Mouse (Mus musculus) lung, embryonic 16.5 days (tissue): Measurements from ENCODE around the gene Olfr96. TPM values are rescaled to one million over a fixed set of nuclear protein-coding genes. Genes with fewer than 3 reads are reported as not detected.
"Not testable (repeated sequence)": the region's sequence is repeated elsewhere in the genome, so short reads cannot be mapped to it uniquely, and the experiment has no call there.

Experiments
- ATAC-seq: fragments of 200-750 bp; cut with Nextera tagmentation; 2 replicates; pipeline ENCODE4 v1.8.0; 2017; ENCODE audit warnings: low read depth, mild to moderate bottlenecking, moderate library complexity
- H3K27ac ChIP-seq: fragments of 300-500 bp; sonication (generic); 2 replicates; pipeline ENCODE4 v1.5.1; 2014; ENCODE audit warnings: mild to moderate bottlenecking, control low read depth, low read length
- H3K27me3 ChIP-seq: fragments of 300-500 bp; sonication (generic); 2 replicates; pipeline ENCODE4 v1.6.1; 2014; ENCODE audit warnings: low read depth, low read length, mixed read lengths; ENCODE audit not compliant: control insufficient read depth, insufficient read depth
- H3K36me3 ChIP-seq: fragments of 300-500 bp; sonication (generic); 2 replicates; pipeline ENCODE4 v1.6.1; 2014; ENCODE audit warnings: low read length; ENCODE audit not compliant: control insufficient read depth, insufficient read depth
- H3K4me1 ChIP-seq: fragments of 300-500 bp; sonication (generic); replicated peaks from 2 replicates; pipeline ENCODE4 v1.6.1; 2014; ENCODE audit warnings: low read length, mixed read lengths; ENCODE audit not compliant: control insufficient read depth, insufficient read depth
- H3K4me2 ChIP-seq: fragments of 300-500 bp; sonication (generic); 2 replicates; pipeline ENCODE4 v1.6.1; 2014; ENCODE audit warnings: low read depth, low read length, control low read depth
- H3K4me3 ChIP-seq: fragments of 300-500 bp; sonication (generic); 2 replicates; pipeline ENCODE4 v1.5.1; 2014; ENCODE audit warnings: mild to moderate bottlenecking, low read length, control low read depth
- H3K9ac ChIP-seq: fragments of 300-500 bp; sonication (generic); 2 replicates; pipeline ENCODE4 v1.6.1; 2014; ENCODE audit warnings: low read length, control low read depth
- H3K9me3 ChIP-seq: fragments of 300-500 bp; sonication (generic); 2 replicates; pipeline ENCODE4 v1.6.1; 2016; ENCODE audit warnings: low read length; ENCODE audit not compliant: control insufficient read depth
- WGBS: fragments of 180-500 bp; shearing (Covaris S2); extraction: QIAGEN DNeasy Blood & Tissue Kit; methylation state at CpG from one replicate; pipeline ENCODE4 v1.1.7; 2014; 5-methylcytosine and 5-hydroxymethylcytosine counted together
- polyA plus RNA-seq: library from polyadenylated mRNA; unstranded; fragments of >200 nt; fragmentation: Nextera tagmentation; extraction: Ambion mirVana; gene quantifications from 2 replicates; pipeline ENCODE4 v1.2.1, GENCODE M21; 2015

Gene Olfr96
- polyA plus RNA-seq, 1 experiment from 2014 or later, result not detected

DNA sequence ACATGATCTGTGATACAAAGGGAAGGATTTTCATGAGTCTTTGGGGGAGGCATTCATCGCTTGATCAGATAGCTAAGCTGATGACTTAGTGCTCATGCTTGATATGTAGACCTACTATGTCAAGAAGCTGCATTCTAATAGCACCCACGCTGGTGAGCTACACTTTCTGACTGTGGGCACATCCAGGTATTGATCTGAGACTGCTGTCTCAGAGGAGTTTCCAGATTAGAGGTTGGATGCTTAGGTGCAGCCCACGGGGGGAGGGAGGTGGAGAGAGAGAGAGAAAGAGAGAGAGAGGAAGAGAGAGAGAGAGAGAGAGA lies 16.1 kb upstream of the Olfr96 start:
- no peaks in the 10 kb centered on the region for H3K4me1 ChIP-seq
- H3K36me3 ChIP-seq, result no peaks in the 10 kb centered on the region
- no peak overlapping the region for H3K4me2 ChIP-seq
- H3K4me3 ChIP-seq, result no peak overlapping the region
- H3K9me3 ChIP-seq, result no peaks in the 10 kb centered on the region
- no peak overlapping the region for H3K9ac ChIP-seq
- ATAC-seq, result no peak; the same call in 1 of the 2 replicates
- no peak overlapping the region for H3K27ac ChIP-seq
- 22% methylated on average over 3 of the region's 3 CpGs for WGBS
- H3K27me3 ChIP-seq, result no peaks in the 10 kb centered on the region

DNA sequence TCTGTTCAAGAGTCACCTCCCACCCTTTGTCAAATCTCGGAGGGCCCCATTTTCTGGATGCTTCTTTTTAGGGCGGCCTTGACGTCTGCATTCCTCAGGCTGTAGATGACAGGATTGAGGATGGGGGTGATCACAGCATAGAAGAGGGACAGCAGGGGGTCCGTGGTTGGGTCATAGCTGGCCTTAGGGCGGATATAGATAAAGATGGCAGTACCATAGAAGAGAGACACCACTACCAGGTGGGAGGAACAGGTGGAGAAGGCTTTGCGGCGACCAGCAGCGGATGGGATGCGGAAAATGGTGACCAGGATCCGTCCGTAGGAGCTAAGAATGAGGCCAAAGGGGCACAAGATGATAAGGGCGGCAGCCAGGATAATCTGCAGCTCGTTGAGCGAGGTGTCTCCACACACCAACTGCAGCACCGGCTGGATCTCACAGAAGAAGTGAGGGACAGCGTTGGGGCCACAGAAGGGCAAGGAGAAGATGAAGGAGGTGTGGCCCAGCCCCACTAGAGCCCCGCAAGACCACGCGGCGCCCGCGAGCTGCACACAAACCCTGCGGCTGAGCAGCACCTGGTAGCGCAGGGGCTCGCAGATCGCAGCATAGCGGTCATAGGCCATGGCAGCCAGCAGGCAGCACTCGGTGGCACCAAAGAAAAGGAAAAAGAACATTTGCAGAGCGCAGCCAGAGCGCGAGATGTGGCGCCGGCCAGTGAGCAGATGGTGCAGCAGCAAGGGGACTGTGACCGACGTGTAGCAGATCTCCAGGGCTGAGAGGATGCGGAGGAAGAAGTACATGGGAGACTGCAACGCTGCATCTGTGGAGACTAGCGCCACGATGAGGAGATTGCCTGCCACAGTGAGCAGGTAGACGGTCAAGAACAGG lies 8.8 kb upstream of the Olfr96 start:
- no peak overlapping the region for H3K4me3 ChIP-seq
- no peak overlapping the region for H3K4me2 ChIP-seq
- H3K9me3 ChIP-seq, result no peaks in the 10 kb centered on the region
- peaks cover 14% of the 10 kb centered on the region for H3K27me3 ChIP-seq
- ATAC-seq, result no peak
- no peak overlapping the region for H3K9ac ChIP-seq
- H3K27ac ChIP-seq, result no peak overlapping the region
- no peaks in the 10 kb centered on the region for H3K36me3 ChIP-seq
- 10% methylated on average over 40 of the region's 40 CpGs for WGBS
- H3K4me1 ChIP-seq, result no peaks in the 10 kb centered on the region

GRCm38 (mm10) chr17:37213018-37213417 lies 6.9 kb upstream of the Olfr96 start, which contains the start of gene Olfr95:
Gene Olfr95 (minus strand): TSS chr17:37213118.
- no peak for ATAC-seq
- 57% methylated on average over 3 of the region's 3 CpGs for WGBS
- no peak within 1 kb of the TSS for H3K4me3 ChIP-seq
- H3K36me3 ChIP-seq, result no peaks in the 10 kb centered on the region
- no peak within 1 kb of the TSS for H3K9ac ChIP-seq
- no peak within 1 kb of the TSS for H3K27ac ChIP-seq
- H3K9me3 ChIP-seq, result no peaks in the 10 kb centered on the region
- no peak within 1 kb of the TSS for H3K4me2 ChIP-seq
- H3K27me3 ChIP-seq, result peaks cover 14% of the 10 kb centered on the region
- no peaks in the 10 kb centered on the region for H3K4me1 ChIP-seq

DNA sequence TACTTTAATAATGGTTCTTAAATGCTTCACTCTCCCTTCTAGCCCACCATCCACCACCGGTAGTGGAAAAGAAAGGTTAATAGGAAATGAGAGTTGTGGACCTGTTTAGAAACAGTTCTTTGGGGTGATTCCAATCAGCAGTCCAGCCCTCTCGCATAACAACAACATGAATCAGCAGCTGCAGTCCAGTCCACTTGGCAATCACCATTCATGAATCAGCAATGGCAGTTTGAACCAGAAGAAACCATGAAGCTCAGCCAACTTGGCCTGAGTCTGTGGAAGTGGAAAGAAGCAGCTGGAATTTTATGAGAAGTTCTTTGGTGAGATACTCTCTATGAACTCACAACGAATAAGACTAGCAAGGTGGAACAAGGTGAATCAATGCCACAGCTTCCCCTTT lies 1.5 kb upstream of the Olfr96 start:
- H3K9ac ChIP-seq, result no peak overlapping the region
- H3K36me3 ChIP-seq, result no peaks in the 10 kb centered on the region
- no peak overlapping the region for H3K27ac ChIP-seq
- 72% methylated on average over 3 of the region's 3 CpGs for WGBS
- no peaks in the 10 kb centered on the region for H3K9me3 ChIP-seq
- no peaks in the 10 kb centered on the region for H3K4me1 ChIP-seq
- no peak for ATAC-seq
- no peak overlapping the region for H3K4me2 ChIP-seq
- H3K4me3 ChIP-seq, result no peak overlapping the region
- no peaks in the 10 kb centered on the region for H3K27me3 ChIP-seq

DNA sequence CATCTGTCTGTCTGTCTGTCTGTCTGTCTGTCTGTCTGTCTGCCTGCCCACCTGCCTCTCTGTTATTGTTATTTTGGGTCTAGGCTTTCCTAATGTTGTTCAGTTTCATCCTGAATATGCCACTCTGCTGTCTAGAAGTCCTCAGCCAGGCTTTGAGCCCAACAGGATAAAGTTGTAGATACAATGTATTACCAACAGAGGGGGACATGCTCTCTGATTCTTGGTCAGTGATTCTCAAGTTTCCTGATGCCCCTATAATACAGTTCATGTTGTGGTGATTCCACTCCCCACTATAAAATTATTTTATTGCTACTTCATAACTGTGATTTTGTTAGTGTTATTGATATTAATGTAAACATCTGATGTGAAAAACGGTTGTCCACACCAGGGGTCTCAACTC lies 1.9 kb downstream of the Olfr96 start:
- no peak overlapping the region for H3K4me2 ChIP-seq
- no peaks in the 10 kb centered on the region for H3K4me1 ChIP-seq
- H3K9ac ChIP-seq, result no peak overlapping the region
- 16% methylated on average over 1 of the region's 1 CpGs for WGBS
- H3K27ac ChIP-seq, result no peak overlapping the region
- no peak overlapping the region for H3K4me3 ChIP-seq
- no peak for ATAC-seq
- H3K9me3 ChIP-seq, result no peaks in the 10 kb centered on the region
- no peaks in the 10 kb centered on the region for H3K27me3 ChIP-seq
- H3K36me3 ChIP-seq, result no peaks in the 10 kb centered on the region

- ATAC-seq, H3K4me3 ChIP-seq, H3K9ac ChIP-seq, H3K27ac ChIP-seq, H3K4me2 ChIP-seq, H3K4me1 ChIP-seq, H3K36me3 ChIP-seq, H3K9me3 ChIP-seq, H3K27me3 ChIP-seq: not testable (repeated sequence)
- WGBS, result 77% methylated on average over 2 of the region's 2 CpGs
Observed at GRCm38 (mm10) chr17:37237230-37237629, 17.3 kb downstream of the Olfr96 start, which contains the start of gene Olfr97. Gene Olfr97 (minus strand): TSS chr17:37237330.

DNA sequence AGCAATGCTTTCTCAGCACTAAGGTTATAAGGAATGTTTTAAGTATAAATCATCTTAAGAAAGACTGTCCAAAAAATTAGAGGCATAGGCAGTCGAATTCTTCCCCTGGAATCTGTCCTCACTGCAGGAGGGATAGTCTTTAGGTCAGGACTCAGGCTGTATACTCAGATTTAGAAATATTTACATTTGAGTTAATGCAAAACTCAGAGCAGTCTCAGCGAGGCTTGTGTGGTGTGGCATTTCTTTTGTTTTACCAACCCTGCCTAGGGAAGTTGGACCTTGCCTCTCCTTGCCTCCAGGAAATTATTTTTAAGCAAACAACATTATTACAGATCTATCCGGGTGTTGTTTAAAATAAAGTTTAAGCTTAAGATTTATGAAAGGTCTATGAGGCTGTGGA lies 22.3 kb downstream of the Olfr96 start:
- Histone ChIP-seq H3K9ac (no peak overlapping the region), H3K9me3 (no peaks in the 10 kb centered on the region), H3K4me2 (no peak overlapping the region), H3K27me3 (no peaks in the 10 kb centered on the region), H3K4me3 (no peak overlapping the region), H3K27ac (no peak overlapping the region), H3K4me1 (no peaks in the 10 kb centered on the region), H3K36me3 (no peaks in the 10 kb centered on the region)
- WGBS, result 21% methylated on average over 3 of the region's 3 CpGs
- ATAC-seq, result no peak

DNA sequence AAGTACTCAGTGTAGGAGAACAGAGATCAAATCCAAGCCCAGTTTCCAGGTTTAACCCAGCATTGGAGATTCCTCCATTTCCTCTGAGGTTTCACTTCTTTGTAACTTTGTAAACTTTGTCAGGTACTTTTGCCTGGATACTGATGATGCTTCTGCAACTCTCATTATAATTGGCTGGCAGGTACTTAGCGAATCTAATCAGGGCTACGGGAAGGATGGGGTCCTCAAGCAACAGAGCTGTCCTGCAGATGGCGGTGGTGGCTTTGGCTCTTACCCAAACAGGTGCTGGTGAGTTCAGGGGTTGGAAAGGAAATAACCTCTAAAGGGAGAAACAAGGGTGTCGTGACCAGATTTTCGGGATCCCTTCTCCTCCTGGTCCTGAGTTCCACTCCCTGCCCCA lies 26.8 kb downstream of the Olfr96 start:
- 21% methylated on average over 5 of the region's 5 CpGs for WGBS
- Histone ChIP-seq H3K4me2 (no peak overlapping the region), H3K9ac (no peak overlapping the region), H3K4me3 (no peak overlapping the region), H3K36me3 (no peaks in the 10 kb centered on the region), H3K4me1 (no peaks in the 10 kb centered on the region), H3K9me3 (no peaks in the 10 kb centered on the region), H3K27ac (no peak overlapping the region), H3K27me3 (no peaks in the 10 kb centered on the region)
- no peak for ATAC-seq

DNA sequence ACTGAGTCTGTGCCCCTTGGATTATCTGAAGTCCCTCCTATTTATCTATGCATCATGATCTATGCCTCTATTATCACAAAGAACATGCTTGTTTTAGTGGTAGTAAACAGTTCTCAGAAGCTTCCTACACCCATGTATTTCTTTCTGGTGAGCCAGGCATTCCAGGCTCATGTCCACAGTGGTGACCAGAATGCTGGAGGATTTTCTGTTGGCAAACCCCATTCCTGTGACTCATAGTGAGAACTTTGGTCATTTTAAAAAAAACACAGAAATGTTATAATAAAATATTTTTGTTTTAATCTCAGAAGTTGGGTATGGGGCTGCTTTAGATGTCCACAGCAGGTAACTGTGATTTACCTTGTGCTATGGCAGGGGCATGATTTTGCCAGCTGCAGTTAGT lies 29.5 kb downstream of the Olfr96 start:
- no peaks in the 10 kb centered on the region for H3K36me3 ChIP-seq
- ATAC-seq, result no peak
- no peak overlapping the region for H3K4me3 ChIP-seq
- no peak overlapping the region for H3K9ac ChIP-seq
- H3K4me1 ChIP-seq, result no peaks in the 10 kb centered on the region
- H3K4me2 ChIP-seq, result no peak overlapping the region
- H3K9me3 ChIP-seq, result no peaks in the 10 kb centered on the region
- H3K27me3 ChIP-seq, result no peaks in the 10 kb centered on the region
- no peak overlapping the region for H3K27ac ChIP-seq
